Mouse (Mus musculus): ENCODE data around the gene Pif1. TPM values are rescaled to one million over a fixed set of nuclear protein-coding genes. Genes with fewer than 3 reads are reported as not detected.

Pif1 gene
- polyA plus RNA-seq (2014; fragmentation: Illumina TruSeq; extraction: RNeasy Lipid Tissue Mini Kit (QIAGEN cat#74804); ENCODE audit: insufficient read depth, low read depth, low replicate concordance): 0.07 TPM

GRCm38 (mm10) chr9:65586406-65587269 lies at the start of gene Pif1:
TSS of gene Pif1 (plus strand) at chr9:65587160.

DNA sequence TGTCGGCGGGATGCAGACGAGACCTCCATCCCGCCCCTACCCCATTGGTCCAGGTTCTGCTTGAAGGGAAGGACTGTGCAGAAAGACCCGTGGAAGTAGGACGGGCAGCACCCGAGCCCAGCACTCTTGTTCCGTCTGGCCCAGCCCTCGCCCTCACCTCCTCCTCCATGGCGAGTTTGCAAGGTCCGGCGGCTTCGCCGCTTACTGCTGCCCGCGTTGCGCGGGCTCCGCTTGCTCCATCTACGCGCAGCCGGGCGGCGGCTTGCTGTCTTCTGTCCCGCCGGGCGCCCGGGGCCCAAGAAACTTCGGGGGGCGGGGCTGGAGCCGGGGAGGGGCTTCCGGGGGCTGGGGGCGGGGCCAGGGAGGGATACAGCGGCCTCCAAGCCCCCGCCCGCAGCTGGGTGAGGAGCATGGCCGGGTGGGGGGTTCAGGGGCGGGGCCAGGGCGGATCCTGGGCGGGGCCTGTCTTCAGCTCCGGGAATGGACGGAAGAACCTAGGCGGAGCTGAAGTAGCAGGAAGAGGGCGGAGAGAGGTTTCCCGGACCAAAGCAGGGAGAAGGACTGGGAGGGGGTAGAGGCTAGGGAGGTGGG lies 7.1 kb upstream of the Pif1 start, which contains the start of gene Plekho2:
Gene Plekho2 (minus strand): TSS at position 260 of the 591 bp plus-strand sequence.

GRCm38 (mm10) chr9:65629025-65629766 lies 42.2 kb downstream of the Pif1 start, which contains the start of gene Rbpms2:
TSS of gene Rbpms2 (plus strand) at chr9:65629648.

Other genes starting within 250 kb of the Pif1 start
- 9.4 TPM for gene Pdcd7, start 241.1 kb upstream of the Pif1 start, polyA plus RNA-seq (2014; fragmentation: Illumina TruSeq; extraction: RNeasy Lipid Tissue Mini Kit (QIAGEN cat#74804); ENCODE audit: insufficient read depth, low read depth, low replicate concordance)
- gene Ubap1l, start 226.1 kb upstream of the Pif1 start, polyA plus RNA-seq (2014; fragmentation: Illumina TruSeq; extraction: RNeasy Lipid Tissue Mini Kit (QIAGEN cat#74804); ENCODE audit: insufficient read depth, low read depth, low replicate concordance): not detected
- 0.69 TPM for gene Kbtbd13, start 195.5 kb upstream of the Pif1 start, polyA plus RNA-seq (2014; fragmentation: Illumina TruSeq; extraction: RNeasy Lipid Tissue Mini Kit (QIAGEN cat#74804); ENCODE audit: insufficient read depth, low read depth, low replicate concordance)
- 39.8 TPM for gene Rasl12, start 188.7 kb upstream of the Pif1 start, polyA plus RNA-seq (2014; fragmentation: Illumina TruSeq; extraction: RNeasy Lipid Tissue Mini Kit (QIAGEN cat#74804); ENCODE audit: insufficient read depth, low read depth, low replicate concordance)
- gene Slc51b, start 164.2 kb upstream of the Pif1 start, polyA plus RNA-seq (2014; fragmentation: Illumina TruSeq; extraction: RNeasy Lipid Tissue Mini Kit (QIAGEN cat#74804); ENCODE audit: insufficient read depth, low read depth, low replicate concordance): not detected
- gene Mtfmt, start 151.4 kb upstream of the Pif1 start, polyA plus RNA-seq (2014; fragmentation: Illumina TruSeq; extraction: RNeasy Lipid Tissue Mini Kit (QIAGEN cat#74804); ENCODE audit: insufficient read depth, low read depth, low replicate concordance): 5.8 TPM
- 40.1 TPM for gene Spg21, start 126.2 kb upstream of the Pif1 start, polyA plus RNA-seq (2014; fragmentation: Illumina TruSeq; extraction: RNeasy Lipid Tissue Mini Kit (QIAGEN cat#74804); ENCODE audit: insufficient read depth, low read depth, low replicate concordance)
- gene Ankdd1a, start 67.0 kb upstream of the Pif1 start, polyA plus RNA-seq (2014; fragmentation: Illumina TruSeq; extraction: RNeasy Lipid Tissue Mini Kit (QIAGEN cat#74804); ENCODE audit: insufficient read depth, low read depth, low replicate concordance): not detected
- 15.6 TPM for gene Plekho2, start 7.1 kb upstream of the Pif1 start, polyA plus RNA-seq (2014; fragmentation: Illumina TruSeq; extraction: RNeasy Lipid Tissue Mini Kit (QIAGEN cat#74804); ENCODE audit: insufficient read depth, low read depth, low replicate concordance)
- gene Rbpms2, start 42.5 kb downstream of the Pif1 start, polyA plus RNA-seq (2014; fragmentation: Illumina TruSeq; extraction: RNeasy Lipid Tissue Mini Kit (QIAGEN cat#74804); ENCODE audit: insufficient read depth, low read depth, low replicate concordance): 5.5 TPM
- 239 TPM for gene Oaz2, start 80.8 kb downstream of the Pif1 start, polyA plus RNA-seq (2014; fragmentation: Illumina TruSeq; extraction: RNeasy Lipid Tissue Mini Kit (QIAGEN cat#74804); ENCODE audit: insufficient read depth, low read depth, low replicate concordance)
- 3.7 TPM for gene Zfp609, start 240.4 kb downstream of the Pif1 start, polyA plus RNA-seq (2014; fragmentation: Illumina TruSeq; extraction: RNeasy Lipid Tissue Mini Kit (QIAGEN cat#74804); ENCODE audit: insufficient read depth, low read depth, low replicate concordance)

Data from lung, adult 10 weeks (tissue).